Mouse (Mus musculus): ENCODE measurements around the gene Tmsb15a. TPM values are rescaled to one million over a fixed set of nuclear protein-coding genes. Genes with fewer than 3 reads are reported as not detected.
A peak's percentile ranks its signal among the peaks of the same experiment; 100 is the strongest.
"Not testable (repeated sequence)": the region's sequence is repeated elsewhere in the genome, so short reads cannot be mapped to it uniquely, and the experiment has no call there.

Tmsb15a gene
- polyA plus RNA-seq (2015; fragmentation: Nextera tagmentation; extraction: Ambion mirVana): not detected in 2 replicates

- Histone ChIP-seq H3K4me1 (replicated peaks) (no peaks in the 10 kb centered on the region), H3K27ac (no peak within 1 kb of the TSS), H3K27me3 (peaks cover 14% of the 10 kb centered on the region), H3K4me3 (replicated peaks) (no peak within 1 kb of the TSS), H3K4me2 (replicated peaks) (no peak within 1 kb of the TSS), H3K36me3 (no peaks in the 10 kb centered on the region), H3K9ac (replicated peaks) (no peak within 1 kb of the TSS), H3K9me3 (no peaks in the 10 kb centered on the region)
- WGBS: 85% methylated on average over 10 of the region's 10 CpGs
- ATAC-seq: no peak
Observed at GRCm38 (mm10) chrX:135725161-135725560, at the start of gene Tmsb15a. Gene Tmsb15a (minus strand): TSS chrX:135725261.

- H3K9ac ChIP-seq (replicated peaks): no peak overlapping the region
- 85% methylated on average over 2 of the region's 2 CpGs for WGBS
- ATAC-seq: no peak
- H3K4me2 ChIP-seq (replicated peaks): no peak overlapping the region
- H3K9me3 ChIP-seq: no peaks in the 10 kb centered on the region
- H3K27ac ChIP-seq: no peak overlapping the region
- H3K4me3 ChIP-seq (replicated peaks): no peak overlapping the region
- H3K27me3 ChIP-seq: no peaks in the 10 kb centered on the region
- H3K36me3 ChIP-seq: no peaks in the 10 kb centered on the region
- H3K4me1 ChIP-seq (replicated peaks): no peaks in the 10 kb centered on the region
Observed at GRCm38 (mm10) chrX:135768565-135768964, 43.5 kb upstream of the Tmsb15a start.

GRCm38 (mm10) chrX:135768043-135768548, 43.0 kb upstream of the Tmsb15a start:
- Histone ChIP-seq H3K9ac (replicated peaks) (no peak overlapping the region), H3K36me3 (no peaks in the 10 kb centered on the region), H3K4me2 (replicated peaks) (no peak overlapping the region), H3K9me3 (no peaks in the 10 kb centered on the region), H3K27me3 (no peaks in the 10 kb centered on the region), H3K4me1 (replicated peaks) (no peaks in the 10 kb centered on the region), H3K27ac (no peak overlapping the region), H3K4me3 (replicated peaks) (no peak overlapping the region)
- ATAC-seq: no peak
- 92% methylated on average over 3 of the region's 3 CpGs for WGBS

- no peak overlapping the region for H3K27ac ChIP-seq
Observed at GRCm38 (mm10) chrX:135761707-135762106, 36.6 kb upstream of the Tmsb15a start.

GRCm38 (mm10) chrX:135752832-135753231, 27.8 kb upstream of the Tmsb15a start:
- Histone ChIP-seq H3K27me3 (no peaks in the 10 kb centered on the region), H3K36me3 (0 out of 2 replicates have a peak, but pooled peaks cover 9% of the 10 kb centered on the region)
- ATAC-seq: no peak

More at GRCm38 (mm10) chrX:135761707-135762106, 36.6 kb upstream of the Tmsb15a start:
- no peaks in the 10 kb centered on the region for H3K27me3 ChIP-seq
- H3K9me3 ChIP-seq: no peaks in the 10 kb centered on the region
- no peak overlapping the region for H3K9ac ChIP-seq (replicated peaks)
- ATAC-seq: no peak
- no peak overlapping the region for H3K4me3 ChIP-seq (replicated peaks)
- H3K4me2 ChIP-seq (replicated peaks): no peak overlapping the region
- H3K4me1 ChIP-seq (replicated peaks): no peaks in the 10 kb centered on the region
- H3K36me3 ChIP-seq: peaks cover 3% of the 10 kb centered on the region; the same call in 1 of the 2 replicates

GRCm38 (mm10) chrX:135745376-135745775, 20.3 kb upstream of the Tmsb15a start:
- H3K9me3 ChIP-seq; H3K27ac ChIP-seq; ATAC-seq; H3K9ac ChIP-seq (replicated peaks); H3K4me3 ChIP-seq (replicated peaks); H3K4me2 ChIP-seq (replicated peaks); H3K27me3 ChIP-seq: not testable (repeated sequence)
- peaks cover 13% of the 10 kb centered on the region; the same call in 1 of the 2 replicates for H3K36me3 ChIP-seq
- 97% methylated on average over 3 of the region's 3 CpGs for WGBS
- peaks cover 11% of the 10 kb centered on the region for H3K4me1 ChIP-seq (replicated peaks)

More at GRCm38 (mm10) chrX:135752832-135753231, 27.8 kb upstream of the Tmsb15a start:
- no peak overlapping the region for H3K4me2 ChIP-seq (replicated peaks)
- no peaks in the 10 kb centered on the region for H3K4me1 ChIP-seq (replicated peaks)
- no peaks in the 10 kb centered on the region for H3K9me3 ChIP-seq
- no peak overlapping the region for H3K27ac ChIP-seq
- 2% methylated on average over 2 of the region's 2 CpGs for WGBS
- no peak overlapping the region for H3K9ac ChIP-seq (replicated peaks)
- no peak overlapping the region for H3K4me3 ChIP-seq (replicated peaks)

- H3K27ac ChIP-seq: peak overlapping the region; percentile 91
- peak; percentile 46 for ATAC-seq
- peak overlapping the region; percentile 75 for H3K9ac ChIP-seq (replicated peaks)
- H3K36me3 ChIP-seq: peaks cover 8% of the 10 kb centered on the region; the same call in 1 of the 2 replicates
- peaks cover 11% of the 10 kb centered on the region for H3K4me1 ChIP-seq (replicated peaks)
- H3K4me3 ChIP-seq (replicated peaks): peak overlapping the region; percentile 62
- peaks cover 2% of the 10 kb centered on the region; the same call in 1 of the 2 replicates for H3K27me3 ChIP-seq
- H3K9me3 ChIP-seq: no peaks in the 10 kb centered on the region
- peak overlapping the region; percentile 65 for H3K4me2 ChIP-seq (replicated peaks)
- 28% methylated on average over 7 of the region's 7 CpGs for WGBS
Observed at GRCm38 (mm10) chrX:135743056-135743355, 17.9 kb upstream of the Tmsb15a start.

- WGBS: 23% methylated on average over 48 of the region's 48 CpGs
Observed at GRCm38 (mm10) chrX:135742304-135743055, 17.4 kb upstream of the Tmsb15a start, which contains the start of the genes Armcx5 and Gprasp1. Gene Armcx5 (plus strand): TSS chrX:135742733. Gene Gprasp1 (plus strand): TSS chrX:135742733.

GRCm38 (mm10) chrX:135738730-135739520, 13.9 kb upstream of the Tmsb15a start:
- Histone ChIP-seq H3K4me2 (replicated peaks) (no peak overlapping the region), H3K27me3 (peaks cover 5% of the 10 kb centered on the region; the same call in 1 of the 2 replicates), H3K4me3 (replicated peaks) (no peak overlapping the region), H3K9me3 (no peaks in the 10 kb centered on the region), H3K27ac (no peak overlapping the region), H3K4me1 (replicated peaks) (peaks cover 8% of the 10 kb centered on the region), H3K9ac (replicated peaks) (no peak overlapping the region), H3K36me3 (no peaks in the 10 kb centered on the region)
- 98% methylated on average over 2 of the region's 2 CpGs for WGBS
- ATAC-seq: no peak

More at GRCm38 (mm10) chrX:135742304-135743055, 17.4 kb upstream of the Tmsb15a start, which contains the start of the genes Armcx5 and Gprasp1:
- Histone ChIP-seq H3K27ac (peak within 1 kb of the TSS; percentile 91), H3K4me3 (replicated peaks) (peak within 1 kb of the TSS; percentile 62), H3K36me3 (peaks cover 8% of the 10 kb centered on the region; the same call in 1 of the 2 replicates), H3K9me3 (no peaks in the 10 kb centered on the region), H3K27me3 (peaks cover 5% of the 10 kb centered on the region; the same call in 1 of the 2 replicates), H3K4me1 (replicated peaks) (peaks cover 11% of the 10 kb centered on the region), H3K4me2 (replicated peaks) (peak within 1 kb of the TSS; percentile 65), H3K9ac (replicated peaks) (peak within 1 kb of the TSS; percentile 75)
- peak; percentile 98 for ATAC-seq

GRCm38 (mm10) chrX:135712845-135713244, 12.2 kb downstream of the Tmsb15a start:
- H3K9me3 ChIP-seq: no peaks in the 10 kb centered on the region
- no peak overlapping the region for H3K27ac ChIP-seq
- 87% methylated on average over 2 of the region's 2 CpGs for WGBS
- H3K27me3 ChIP-seq: no peaks in the 10 kb centered on the region; the same call in 1 of the 2 replicates
- no peaks in the 10 kb centered on the region for H3K4me1 ChIP-seq (replicated peaks)
- no peak overlapping the region for H3K4me3 ChIP-seq (replicated peaks)
- no peaks in the 10 kb centered on the region for H3K36me3 ChIP-seq
- no peak overlapping the region for H3K9ac ChIP-seq (replicated peaks)
- ATAC-seq: no peak
- no peak overlapping the region for H3K4me2 ChIP-seq (replicated peaks)

- no peak for ATAC-seq
- H3K27me3 ChIP-seq: peaks cover 3% of the 10 kb centered on the region; the same call in 1 of the 2 replicates
- no peak overlapping the region for H3K27ac ChIP-seq
Observed at GRCm38 (mm10) chrX:135704349-135704748, 20.7 kb downstream of the Tmsb15a start.

More at GRCm38 (mm10) chrX:135704349-135704748, 20.7 kb downstream of the Tmsb15a start:
- Histone ChIP-seq H3K4me3 (replicated peaks) (no peak overlapping the region), H3K9me3 (no peaks in the 10 kb centered on the region), H3K4me1 (replicated peaks) (no peaks in the 10 kb centered on the region), H3K36me3 (no peaks in the 10 kb centered on the region), H3K9ac (replicated peaks) (no peak overlapping the region), H3K4me2 (replicated peaks) (no peak overlapping the region)
- WGBS: 57% methylated on average over 2 of the region's 2 CpGs

All from midbrain, embryonic 13.5 days (tissue).